Mouse (Mus musculus) ES-Bruce4 (cell line): Measurements from ENCODE around the gene Ptprt.

Source experiments
- CTCF ChIP-seq: IDR thresholded peaks from one replicate; pipeline ENCODE4 v1.8.1; 2011; ENCODE audit warnings: low read depth, low read length
- POLR2A ChIP-seq: IDR thresholded peaks from one replicate; pipeline ENCODE4 v1.8.1; 2011; ENCODE audit warnings: low read length; ENCODE audit not compliant: insufficient read depth

DNA sequence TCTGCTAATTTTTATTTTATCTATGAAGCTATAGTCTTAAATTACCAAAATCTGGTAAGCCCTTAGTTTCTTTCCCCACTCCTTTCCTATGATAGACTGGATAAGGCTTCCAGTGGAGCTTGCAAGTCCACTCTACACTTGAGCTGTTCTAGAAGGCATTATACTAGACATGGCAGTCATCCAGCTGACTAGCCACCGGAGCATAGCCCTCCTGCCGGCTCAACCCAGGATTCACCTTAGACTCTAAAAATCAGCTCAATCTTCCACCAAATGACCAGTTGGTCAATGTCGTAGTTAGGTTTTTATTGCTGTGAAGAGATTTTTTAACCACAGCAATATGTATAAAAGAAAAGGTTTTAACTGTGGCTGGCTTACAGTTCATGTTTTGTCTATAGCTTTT lies 608.1 kb downstream of the Ptprt start:
- no peak for TF ChIP-seq CTCF
- TF ChIP-seq POLR2A, result no peak
